Mouse (Mus musculus): Measurements from ENCODE around the gene Rab30.

- no peak for TF ChIP-seq CTCF (IDR thresholded peaks at IDR 0.05; ENCODE audit: borderline replicate concordance, insufficient read depth, low read length)
- no peak for TF ChIP-seq POLR2A (IDR thresholded peaks at IDR 0.05; ENCODE audit: low read depth, low read length)
Observed at GRCm38 (mm10) chr7:92887230-92887629, 145.8 kb downstream of the Rab30 start.
